Mouse (Mus musculus) lung, embryonic 14.5 days (tissue): Measurements from ENCODE around the gene Gm10961. TPM values are rescaled to one million over a fixed set of nuclear protein-coding genes. Genes with fewer than 3 reads are reported as not detected.
"Not testable (repeated sequence)": the region's sequence is repeated elsewhere in the genome, so short reads cannot be mapped to it uniquely, and the experiment has no call there.

Source experiments
- ATAC-seq: fragments of 200-750 bp; cut with Nextera tagmentation; 2 replicates; pipeline ENCODE4 v1.8.0; 2017; ENCODE audit warnings: mild to moderate bottlenecking, moderate TSS enrichment, moderate library complexity; ENCODE audit not compliant: insufficient read depth
- DNase-seq: peaks from one replicate; pipeline ENCODE4 v3.0.0-alpha.2; 2015
- H3K27ac ChIP-seq: fragments of 300-500 bp; sonication (generic); 2 replicates; pipeline ENCODE4 v1.5.1; 2014; ENCODE audit warnings: low read depth, mild to moderate bottlenecking, moderate library complexity
- H3K27me3 ChIP-seq: fragments of 300-500 bp; sonication (generic); 2 replicates; pipeline ENCODE4 v1.6.1; 2014; ENCODE audit warnings: low read length, control low read depth; ENCODE audit not compliant: insufficient read depth
- H3K36me3 ChIP-seq: fragments of 300-500 bp; sonication (generic); 2 replicates; pipeline ENCODE4 v1.6.1; 2014; ENCODE audit warnings: control low read depth; ENCODE audit not compliant: insufficient read depth
- H3K4me1 ChIP-seq: fragments of 300-500 bp; sonication (generic); 2 replicates; pipeline ENCODE4 v1.6.1; 2014; ENCODE audit warnings: antibody characterized with exemption, control low read depth; ENCODE audit not compliant: insufficient read depth
- H3K4me2 ChIP-seq: fragments of 300-500 bp; sonication (generic); 2 replicates; pipeline ENCODE4 v1.6.1; 2014; ENCODE audit warnings: mild to moderate bottlenecking
- H3K4me3 ChIP-seq: fragments of 300-500 bp; sonication (generic); 2 replicates; pipeline ENCODE4 v1.5.1; 2014; ENCODE audit warnings: low read depth, low read length
- H3K9ac ChIP-seq: fragments of 300-500 bp; sonication (generic); 2 replicates; pipeline ENCODE4 v1.6.1; 2014
- H3K9me3 ChIP-seq: fragments of 300-500 bp; sonication (generic); 2 replicates; pipeline ENCODE4 v1.6.1; 2016; ENCODE audit warnings: low read depth, low read length, control low read depth
- CTCF ChIP-seq: IDR thresholded peaks from 2 replicates; pipeline ENCODE4 v1.5.1; 2016; ENCODE audit warnings: antibody characterized with exemption, low read depth
- WGBS: fragments of 180-500 bp; shearing (Covaris S2); extraction: QIAGEN DNeasy Blood & Tissue Kit; methylation state at CpG from one replicate; pipeline ENCODE4 v1.1.7; 2014; 5-methylcytosine and 5-hydroxymethylcytosine counted together
- polyA plus RNA-seq: library from polyadenylated mRNA; unstranded; fragments of >200 nt; fragmentation: Nextera tagmentation; extraction: Ambion mirVana; gene quantifications from 2 replicates; pipeline ENCODE4 v1.2.1, GENCODE M21; 2014

Gene Gm10961
- polyA plus RNA-seq, 1 experiment from 2014 or later = not detected

- H3K9me3 ChIP-seq = no peaks in the 10 kb centered on the region
- ATAC-seq (no peak), DNase-seq (no peak)
- H3K27ac ChIP-seq = no peak overlapping the region
- H3K4me3 ChIP-seq = no peak overlapping the region
- no peak overlapping the region for H3K9ac ChIP-seq
- no peaks in the 10 kb centered on the region for H3K27me3 ChIP-seq
- H3K4me2 ChIP-seq = no peak overlapping the region
- 37% methylated on average over 8 of the region's 8 CpGs for WGBS
- no peak for TF ChIP-seq CTCF
- H3K4me1 ChIP-seq = no peaks in the 10 kb centered on the region
- H3K36me3 ChIP-seq = no peaks in the 10 kb centered on the region
Observed at GRCm38 (mm10) chr3:107635836-107636235, 4.7 kb downstream of the Gm10961 start.

- H3K9me3 ChIP-seq = no peaks in the 10 kb centered on the region
- TF ChIP-seq CTCF = no peak
- DNase-seq (no peak), ATAC-seq (no peak)
- no peaks in the 10 kb centered on the region for H3K4me1 ChIP-seq
- H3K9ac ChIP-seq = no peak overlapping the region
- H3K27me3 ChIP-seq = no peaks in the 10 kb centered on the region
- no peak overlapping the region for H3K4me3 ChIP-seq
- H3K27ac ChIP-seq = no peak overlapping the region
- no peak overlapping the region for H3K4me2 ChIP-seq
- 50% methylated on average over 3 of the region's 3 CpGs for WGBS
- H3K36me3 ChIP-seq = no peaks in the 10 kb centered on the region
Observed at GRCm38 (mm10) chr3:107636236-107636635, 5.1 kb downstream of the Gm10961 start.

- Histone ChIP-seq H3K4me2 (no peak overlapping the region), H3K9ac (no peak overlapping the region), H3K4me1 (no peaks in the 10 kb centered on the region), H3K36me3 (no peaks in the 10 kb centered on the region), H3K27ac (no peak overlapping the region), H3K27me3 (no peaks in the 10 kb centered on the region), H3K9me3 (no peaks in the 10 kb centered on the region), H3K4me3 (no peak overlapping the region)
- ATAC-seq (no peak), DNase-seq (peak; percentile 23)
- WGBS = 47% methylated on average over 5 of the region's 5 CpGs
- TF ChIP-seq CTCF = no peak
Observed at GRCm38 (mm10) chr3:107637606-107638172, 6.6 kb downstream of the Gm10961 start.

GRCm38 (mm10) chr3:107646947-107647346, 15.8 kb downstream of the Gm10961 start:
- H3K27me3 ChIP-seq = no peaks in the 10 kb centered on the region
- WGBS = 70% methylated on average over 3 of the region's 3 CpGs
- no peak for TF ChIP-seq CTCF
- no peak overlapping the region for H3K4me2 ChIP-seq
- no peak overlapping the region for H3K4me3 ChIP-seq
- no peaks in the 10 kb centered on the region for H3K36me3 ChIP-seq
- no peak for ATAC-seq
- H3K9ac ChIP-seq = no peak overlapping the region
- DNase-seq = peak; percentile 8
- H3K9me3 ChIP-seq = no peaks in the 10 kb centered on the region
- H3K27ac ChIP-seq = no peak overlapping the region
- no peaks in the 10 kb centered on the region for H3K4me1 ChIP-seq

- not testable (repeated sequence) for H3K27ac ChIP-seq, H3K4me2 ChIP-seq, H3K36me3 ChIP-seq, H3K9ac ChIP-seq, H3K4me1 ChIP-seq, ATAC-seq, H3K4me3 ChIP-seq, H3K27me3 ChIP-seq, DNase-seq, H3K9me3 ChIP-seq
- 50% methylated on average over 5 of the region's 5 CpGs for WGBS
Observed at GRCm38 (mm10) chr3:107650276-107650675, 19.2 kb downstream of the Gm10961 start.

- no peaks in the 10 kb centered on the region for H3K9me3 ChIP-seq
- no peaks in the 10 kb centered on the region for H3K4me1 ChIP-seq
- peaks cover 6% of the 10 kb centered on the region; the same call in 1 of the 2 replicates for H3K36me3 ChIP-seq
- H3K4me3 ChIP-seq = no peak overlapping the region
- no peak overlapping the region for H3K4me2 ChIP-seq
- ATAC-seq = no peak
- DNase-seq = no peak
- no peak for TF ChIP-seq CTCF
- H3K9ac ChIP-seq = no peak overlapping the region
- WGBS = 90% methylated on average over 3 of the region's 3 CpGs
- H3K27ac ChIP-seq = no peak overlapping the region
- H3K27me3 ChIP-seq = no peaks in the 10 kb centered on the region
Observed at GRCm38 (mm10) chr3:107652968-107653367, 21.8 kb downstream of the Gm10961 start.

- H3K4me1 ChIP-seq = no peaks in the 10 kb centered on the region
- H3K9ac ChIP-seq = no peak overlapping the region
- no peak overlapping the region for H3K4me3 ChIP-seq
- no peak overlapping the region for H3K27ac ChIP-seq
- H3K27me3 ChIP-seq = no peaks in the 10 kb centered on the region
- ATAC-seq = no peak
- peaks cover 10% of the 10 kb centered on the region; the same call in 1 of the 2 replicates for H3K36me3 ChIP-seq
- DNase-seq = no peak
- H3K4me2 ChIP-seq = no peak overlapping the region
- 76% methylated on average over 3 of the region's 3 CpGs for WGBS
- TF ChIP-seq CTCF = no peak
- no peaks in the 10 kb centered on the region for H3K9me3 ChIP-seq
Observed at GRCm38 (mm10) chr3:107654861-107655260, 23.7 kb downstream of the Gm10961 start.

GRCm38 (mm10) chr3:107655491-107655890, 24.4 kb downstream of the Gm10961 start:
- no peaks in the 10 kb centered on the region for H3K27me3 ChIP-seq

More at GRCm38 (mm10) chr3:107655491-107655890, 24.4 kb downstream of the Gm10961 start:
- Histone ChIP-seq H3K4me3 (no peak overlapping the region), H3K4me1 (no peaks in the 10 kb centered on the region), H3K9me3 (no peaks in the 10 kb centered on the region), H3K36me3 (peaks cover 16% of the 10 kb centered on the region; the same call in 1 of the 2 replicates), H3K4me2 (no peak overlapping the region), H3K9ac (no peak overlapping the region), H3K27ac (no peak overlapping the region)
- ATAC-seq (no peak), DNase-seq (no peak)
- no peak for TF ChIP-seq CTCF
- WGBS = 57% methylated on average over 3 of the region's 3 CpGs
